Mouse (Mus musculus) cerebellum, adult 18-20 months (tissue): ENCODE results near the gene Faah.

Experiments used
- DNase-seq, 2 experiments: peaks; one replicate each; pipeline ENCODE4 v3.0.0; 2021

The Faah gene

DNA sequence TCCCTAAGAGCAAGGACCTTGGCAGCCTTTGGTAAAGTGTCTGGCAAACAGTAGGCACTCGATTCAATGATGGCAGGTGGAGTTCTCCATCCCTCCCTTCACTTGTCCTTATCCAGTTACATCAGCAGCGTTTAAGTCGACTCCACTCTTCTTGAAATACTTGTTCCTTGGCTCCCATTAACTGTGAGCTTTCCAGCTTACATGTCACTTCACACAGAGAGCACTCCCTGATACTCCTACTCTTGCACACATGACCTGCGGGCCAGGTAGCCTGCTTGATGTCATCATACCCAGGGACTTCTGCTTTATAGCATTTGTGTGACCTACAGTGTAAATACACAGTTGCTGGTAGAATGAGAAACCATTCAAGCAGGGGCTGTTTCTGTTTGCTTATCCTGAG, 21.0 kb downstream of the Faah start:
- no peak for DNase-seq

DNA sequence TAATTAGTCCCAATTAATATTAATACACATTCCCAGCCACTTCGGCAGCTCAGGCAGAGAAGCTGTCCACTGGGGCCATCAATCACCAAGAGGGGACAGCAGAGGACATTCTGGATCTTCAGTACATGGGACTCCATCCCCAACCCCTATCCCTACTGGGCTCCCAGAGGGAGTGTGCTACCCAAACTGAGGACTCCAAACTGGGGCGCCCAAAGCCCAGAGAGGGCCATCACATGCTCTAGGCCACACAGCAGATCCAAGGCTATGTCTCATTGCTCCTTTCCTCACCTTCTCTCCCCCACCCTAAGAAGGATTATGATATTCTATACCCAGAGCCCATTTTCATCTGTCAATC, 22.4 kb downstream of the Faah start:
- no peak for DNase-seq

DNA sequence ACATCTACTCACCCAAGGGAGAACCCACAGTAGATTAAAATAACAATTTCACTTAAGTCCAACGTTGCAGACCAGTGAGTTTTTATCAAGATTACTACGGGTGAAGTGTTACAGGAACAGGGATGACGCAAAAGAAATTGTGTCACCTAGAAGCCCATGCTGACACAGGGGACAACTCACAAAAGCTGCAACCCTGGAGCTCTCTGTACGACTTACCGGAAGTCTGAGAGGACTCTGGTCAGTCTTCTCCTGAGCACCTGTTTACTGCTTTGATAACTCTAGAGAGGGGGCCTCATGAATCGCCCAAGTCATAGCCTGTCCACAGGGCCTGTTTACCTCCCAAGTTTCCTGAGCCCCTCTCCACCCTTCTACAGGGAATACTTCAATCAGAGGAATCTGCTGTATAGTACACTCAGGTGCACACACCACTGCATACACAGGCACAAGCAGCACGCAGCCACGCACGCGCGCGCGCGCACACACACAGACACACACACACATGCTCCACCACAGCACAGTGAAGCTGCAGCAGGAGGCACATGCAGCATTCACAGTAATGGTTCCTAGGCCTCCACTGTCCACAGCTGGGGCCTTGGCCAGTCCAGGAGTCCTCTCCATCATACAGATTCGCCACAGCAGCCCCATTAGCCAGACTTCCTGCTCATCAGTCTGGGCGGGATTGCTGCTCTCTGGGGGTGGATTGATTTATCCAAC, 22.9 kb downstream of the Faah start:
- no peak for DNase-seq

DNA sequence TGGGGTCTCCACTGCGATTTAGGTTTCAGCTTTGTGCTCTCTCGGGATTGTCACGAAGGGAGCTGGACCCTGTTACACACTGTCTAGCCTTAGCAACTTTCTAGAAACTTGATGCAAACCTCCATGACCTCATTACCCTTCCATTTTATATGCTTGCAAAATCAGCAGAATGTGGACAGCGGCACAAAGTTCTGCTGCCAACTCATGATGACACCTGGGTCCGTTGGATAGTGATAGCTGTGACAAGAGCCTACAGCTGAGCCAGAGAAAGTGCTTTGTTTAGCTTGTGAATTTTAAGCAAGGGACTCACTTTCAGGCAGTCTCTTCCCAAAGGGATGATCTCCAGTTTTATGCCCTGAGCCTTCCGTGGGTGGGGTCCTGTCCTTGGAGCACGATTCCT, 28.3 kb downstream of the Faah start:
- DNase-seq = no peak

DNA sequence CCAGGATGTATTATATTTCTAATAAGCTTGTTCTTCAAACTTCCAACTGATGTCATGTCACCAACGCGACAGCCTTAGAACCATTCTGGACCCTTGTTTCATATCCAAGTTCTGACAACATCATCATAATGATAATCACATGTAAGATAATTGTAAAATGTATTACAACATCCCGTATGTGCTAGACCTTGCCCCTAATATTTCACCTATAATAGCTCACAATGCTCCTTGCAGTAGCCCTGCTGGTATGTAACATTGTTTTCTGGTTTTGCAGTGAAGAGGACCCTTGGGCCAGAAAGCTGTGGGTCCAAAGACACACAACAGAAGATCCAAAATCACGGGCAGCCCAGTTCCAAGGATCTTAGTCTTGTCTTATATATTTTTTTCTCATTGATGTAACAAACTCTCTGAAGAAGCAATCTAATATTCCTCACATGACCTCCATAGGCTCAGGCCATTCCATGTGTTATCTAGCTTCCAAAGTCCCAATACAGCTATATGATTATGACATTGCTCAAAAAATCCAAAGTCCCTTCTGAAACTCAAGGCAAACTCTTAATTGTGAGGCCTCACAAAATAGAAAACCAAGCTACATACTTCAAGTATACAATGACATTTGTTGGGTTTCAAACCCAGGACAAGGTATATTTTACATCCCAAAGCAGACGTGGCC, 29.7 kb downstream of the Faah start:
- DNase-seq = no peak

GRCm38 (mm10) chr4:115987436-115987835, 30.3 kb downstream of the Faah start:
- DNase-seq = no peak

GRCm38 (mm10) chr4:115984967-115985366, 32.8 kb downstream of the Faah start:
- no peak for DNase-seq

- DNase-seq = peak; percentile 87 to 89
These were observed 33.6 kb downstream of the Faah start for GRCm38 (mm10) chr4:115984111-115984510.

DNA sequence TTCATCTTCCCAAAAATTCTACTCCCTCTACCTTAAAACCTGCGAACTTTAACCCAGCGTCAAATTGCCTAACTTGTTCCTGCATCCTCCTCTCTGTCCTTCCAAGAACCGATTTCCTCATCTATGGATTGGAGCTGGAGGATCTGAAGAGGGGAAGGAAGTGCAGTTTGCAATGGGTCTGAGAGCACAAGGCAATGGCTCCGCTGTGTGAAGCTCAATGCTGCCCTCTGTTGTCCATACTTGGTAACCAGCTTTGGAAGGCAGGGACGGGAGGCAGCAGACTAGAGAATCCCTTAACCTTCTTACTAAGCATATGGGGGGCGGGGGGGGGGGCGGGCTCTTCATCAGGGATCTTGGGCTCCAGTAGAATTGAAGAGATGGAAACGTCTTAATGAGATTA, 37.0 kb downstream of the Faah start:
- peak; percentile 67 to 76 for DNase-seq

GRCm38 (mm10) chr4:115979437-115979836, 38.3 kb downstream of the Faah start:
- no peak for DNase-seq

DNA sequence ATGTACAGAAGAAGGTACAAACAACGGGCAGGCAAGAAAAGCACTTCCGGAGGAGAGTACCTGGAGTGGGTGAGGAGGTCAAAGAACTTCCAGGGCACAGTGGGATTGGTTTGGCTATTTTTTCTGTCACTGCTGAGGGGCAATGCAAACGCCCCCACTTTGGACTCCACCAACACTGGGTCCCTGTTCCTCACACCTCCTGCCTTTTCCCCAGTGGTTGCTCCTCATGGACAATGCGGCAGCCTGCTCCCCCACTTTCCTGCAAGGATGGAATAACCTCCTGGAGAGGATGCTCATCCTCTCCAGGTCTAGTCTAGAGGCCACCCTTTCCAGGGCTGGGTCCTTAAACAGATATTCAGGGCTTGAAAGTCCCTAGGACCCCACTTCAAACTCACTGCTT, 38.8 kb downstream of the Faah start:
- DNase-seq = no peak

DNA sequence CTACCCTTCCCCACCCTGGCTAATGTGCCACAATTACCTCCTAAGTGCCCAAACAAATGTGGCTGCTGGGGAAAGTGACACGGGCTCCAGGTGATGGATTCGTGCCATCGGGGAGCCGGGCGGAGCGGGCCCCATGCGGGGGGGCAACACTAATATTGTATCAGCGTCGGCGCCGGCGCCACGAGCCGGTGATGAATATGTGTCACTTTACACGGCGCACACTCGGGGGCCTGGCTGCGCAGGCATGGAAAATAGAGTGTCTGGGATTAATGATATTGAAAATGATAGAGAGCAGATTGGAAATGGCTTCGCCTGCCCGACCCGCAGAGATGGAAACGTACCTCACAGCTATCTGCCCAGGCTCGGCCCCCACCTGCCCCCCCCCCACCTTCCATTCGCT, 45.2 kb downstream of the Faah start:
- DNase-seq = no peak

DNA sequence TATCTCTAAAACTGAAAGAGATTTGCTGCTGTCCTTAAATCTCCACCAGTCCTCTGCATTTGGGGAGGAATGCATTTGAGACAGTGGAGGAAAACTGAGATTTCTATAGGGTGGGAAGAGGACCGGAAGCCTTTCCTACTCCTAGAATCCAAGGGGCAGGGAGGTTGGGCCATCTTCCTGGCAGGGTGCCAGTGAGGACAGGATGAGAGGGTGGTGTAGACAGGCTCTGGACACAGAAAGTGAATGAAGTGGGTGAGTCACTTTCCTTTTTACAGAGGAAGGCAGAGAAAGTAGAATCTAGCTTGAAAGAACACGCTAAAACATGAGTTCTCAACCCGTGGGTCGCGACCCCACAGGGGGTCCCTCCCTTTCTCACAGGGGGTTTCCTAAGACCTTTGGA, 53.3 kb downstream of the Faah start:
- no peak for DNase-seq

- DNase-seq = no peak
These were observed 54.0 kb downstream of the Faah start for GRCm38 (mm10) chr4:115963751-115964150.

- DNase-seq = peak; percentile 8 to 38
These were observed 54.9 kb downstream of the Faah start for GRCm38 (mm10) chr4:115962671-115963412.

- no peak for DNase-seq
These were observed 55.7 kb downstream of the Faah start for GRCm38 (mm10) chr4:115961991-115962390.

- no peak for DNase-seq
These were observed 58.2 kb downstream of the Faah start for GRCm38 (mm10) chr4:115959546-115959945.

DNA sequence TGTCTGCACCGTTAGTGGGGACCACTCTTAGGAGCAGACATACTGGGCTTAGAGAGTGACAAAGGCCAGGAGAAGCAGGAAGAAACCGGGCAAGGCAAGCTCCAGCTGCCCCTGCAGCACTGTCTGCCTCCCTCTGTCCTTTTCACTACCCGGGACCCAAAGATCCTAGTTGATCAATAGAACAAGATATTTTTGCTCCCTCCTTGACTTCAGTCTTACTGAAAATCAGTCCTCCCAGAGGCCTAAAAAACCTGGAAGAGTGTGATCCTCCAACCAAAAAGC, 62.3 kb downstream of the Faah start:
- no peak for DNase-seq

DNA sequence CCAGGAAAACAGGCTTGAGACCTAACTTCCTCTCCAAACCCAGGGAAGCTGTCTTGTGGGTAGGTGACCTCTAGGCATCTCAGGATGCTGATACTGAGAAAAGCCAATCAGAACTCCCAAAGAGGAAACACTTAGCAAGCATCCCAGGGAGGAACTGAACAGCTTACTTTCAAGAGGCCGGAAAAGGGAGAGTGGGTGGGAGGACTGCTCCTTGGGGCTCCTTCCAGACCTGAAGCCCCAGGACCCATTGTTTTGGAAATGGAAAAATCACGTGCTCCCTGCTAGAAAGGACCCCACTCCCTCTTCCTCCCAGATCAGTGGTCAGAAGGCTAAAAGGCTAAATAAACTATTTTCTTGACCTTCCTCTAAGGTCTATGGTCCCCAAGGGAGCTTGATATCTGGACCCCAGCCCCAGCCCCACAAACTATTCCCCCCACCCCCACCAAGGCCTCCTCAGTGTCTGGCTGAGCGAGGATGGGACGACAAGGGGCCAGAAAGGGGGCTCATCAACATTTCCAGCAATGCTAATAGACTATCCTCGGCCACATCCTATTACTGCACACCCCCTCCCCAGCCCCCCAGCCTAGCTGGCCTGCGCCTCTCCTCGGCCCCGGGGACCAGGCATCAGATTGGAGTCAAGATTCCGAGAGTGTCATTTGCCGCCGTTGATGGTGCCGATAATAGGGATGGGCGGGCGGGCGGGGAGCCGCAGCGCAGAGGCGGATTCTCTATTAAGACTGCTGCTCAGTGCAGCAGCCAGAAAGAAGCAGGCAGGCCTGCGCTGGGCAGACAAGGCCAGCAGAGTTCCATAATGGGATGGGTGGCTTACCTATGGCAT, 62.9 kb downstream of the Faah start:
- DNase-seq = no peak

DNA sequence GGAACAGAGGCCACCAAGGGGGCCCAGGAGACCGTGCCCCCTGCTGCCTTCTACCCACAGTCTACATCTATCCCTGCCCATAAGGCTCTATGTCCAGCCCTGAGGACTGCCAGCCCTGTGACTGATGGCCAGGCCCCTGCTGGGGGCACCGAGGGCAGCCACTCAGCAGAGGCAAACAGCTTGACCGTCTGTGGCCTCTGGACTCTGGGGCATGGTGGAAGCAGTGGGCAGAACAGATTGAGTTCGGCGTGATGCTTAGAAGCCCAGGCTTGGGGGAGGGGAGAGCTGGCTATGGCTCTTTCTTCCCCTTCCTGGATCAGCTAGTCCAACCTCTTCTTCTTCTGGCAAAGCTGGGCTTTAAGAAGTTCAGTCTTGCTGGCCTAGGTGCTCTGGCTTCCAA, 64.2 kb downstream of the Faah start:
- no peak for DNase-seq

- DNase-seq = peak; percentile 33 to 51
These were observed 65.0 kb downstream of the Faah start for GRCm38 (mm10) chr4:115952758-115953157.

DNA sequence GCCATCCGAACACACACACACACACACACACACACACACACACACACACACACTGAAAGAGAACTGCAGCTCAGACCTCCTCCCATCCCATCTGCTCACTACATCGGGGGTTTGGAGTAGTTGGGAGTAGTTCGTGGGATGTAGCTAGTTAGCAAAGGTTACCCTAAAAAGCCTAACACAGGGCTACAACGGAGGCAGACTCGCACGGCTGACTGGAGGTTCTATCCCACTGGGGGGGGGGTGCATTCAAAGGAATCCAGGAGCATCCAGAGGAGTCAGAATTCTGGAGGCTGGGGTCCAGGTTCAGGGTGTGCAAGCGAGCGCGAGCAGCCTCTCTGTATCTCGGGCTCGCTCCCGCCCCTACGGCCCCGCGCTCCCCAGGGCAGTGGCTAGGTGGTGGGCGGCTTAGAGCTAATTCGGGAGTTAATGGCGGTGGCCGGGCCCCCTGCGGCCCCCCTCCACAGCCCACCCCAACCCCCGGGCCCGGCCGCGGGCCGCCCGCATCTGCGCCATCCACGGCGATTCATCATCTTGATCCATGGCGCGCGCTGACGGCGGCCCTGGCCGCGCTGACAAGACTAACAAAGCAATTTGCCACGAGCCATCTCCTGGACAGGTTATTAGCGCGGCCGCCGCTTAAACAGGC, 73.9 kb downstream of the Faah start:
- DNase-seq = no peak

- DNase-seq = no peak
These were observed 76.4 kb downstream of the Faah start for GRCm38 (mm10) chr4:115941242-115941820.
